Mouse (Mus musculus) adrenal gland, postnatal 25 days (tissue): ENCODE results near the gene Fto. TPM values are rescaled to one million over a fixed set of nuclear protein-coding genes. Genes with fewer than 3 reads are reported as not detected.

Experiments used
- DNase-seq: peaks from one replicate; pipeline ENCODE4 v3.0.0; 2021; ENCODE audit warnings: mixed read lengths
- total RNA-seq: library from RNA; stranded (reverse); gene quantifications from 2 replicates; pipeline ENCODE4 v1.2.3, GENCODE M21; 2021

The Fto gene
- total RNA-seq, 1 experiment from 2014 or later = 82.7 TPM

GRCm38 (mm10) chr8:91358016-91358415 is 44.7 kb downstream of the Fto start:
- DNase-seq = no peak

GRCm38 (mm10) chr8:91359511-91359910 is 46.2 kb downstream of the Fto start:
- no peak for DNase-seq

- no peak for DNase-seq
Observed at GRCm38 (mm10) chr8:91360644-91361357, 47.5 kb downstream of the Fto start.

- DNase-seq = no peak
Observed at GRCm38 (mm10) chr8:91363272-91363860, 50.0 kb downstream of the Fto start.

- DNase-seq = no peak
Observed at GRCm38 (mm10) chr8:91364216-91364615, 50.9 kb downstream of the Fto start.

GRCm38 (mm10) chr8:91365804-91366203 is 52.5 kb downstream of the Fto start:
- no peak for DNase-seq

GRCm38 (mm10) chr8:91370899-91371298 is 57.6 kb downstream of the Fto start:
- no peak for DNase-seq

GRCm38 (mm10) chr8:91371995-91372394 is 58.7 kb downstream of the Fto start:
- DNase-seq = no peak

GRCm38 (mm10) chr8:91372780-91373577 is 59.7 kb downstream of the Fto start:
- DNase-seq = no peak

- no peak for DNase-seq
Observed at GRCm38 (mm10) chr8:91375054-91375938, 62.0 kb downstream of the Fto start.

GRCm38 (mm10) chr8:91376785-91377184 is 63.5 kb downstream of the Fto start:
- DNase-seq = peak; percentile 21

GRCm38 (mm10) chr8:91377275-91377674 is 64.0 kb downstream of the Fto start:
- DNase-seq = no peak

GRCm38 (mm10) chr8:91378846-91379499 is 65.6 kb downstream of the Fto start:
- peak; percentile 78 for DNase-seq

- no peak for DNase-seq
Observed at GRCm38 (mm10) chr8:91380796-91381542, 67.6 kb downstream of the Fto start.

- peak; percentile 28 for DNase-seq
Observed at GRCm38 (mm10) chr8:91381543-91382106, 68.3 kb downstream of the Fto start.

GRCm38 (mm10) chr8:91383210-91383609 is 69.9 kb downstream of the Fto start:
- no peak for DNase-seq

- DNase-seq = no peak
Observed at GRCm38 (mm10) chr8:91383811-91384210, 70.5 kb downstream of the Fto start.

GRCm38 (mm10) chr8:91384389-91384788 is 71.1 kb downstream of the Fto start:
- no peak for DNase-seq

GRCm38 (mm10) chr8:91385808-91386207 is 72.5 kb downstream of the Fto start:
- no peak for DNase-seq

GRCm38 (mm10) chr8:91390369-91391020 is 77.2 kb downstream of the Fto start:
- DNase-seq = no peak
